ENCODE assay signal across 25 mouse cellular contexts in genomic region chr2:114235584-114235983, GRCm38 (mm10).
"Had no signal": no experiment of that assay in that cellular context is flagged by ENCODE, and none has a peak within 500 bp of the region (broad histone marks: within the 10 kb centered on the region; RNA-seq: fewer than 3 reads in every experiment).

No protein-coding gene starts in this region.

- H3K36me3 ChIP-seq: heart, embryonic 13.5 days; heart, embryonic 15.5 days; intestine, embryonic 15.5 days; limb, embryonic 13.5 days; limb, embryonic 15.5 days; liver, embryonic 12.5 days had no signal

- H3K27me3 ChIP-seq: heart, embryonic 13.5 days; heart, embryonic 15.5 days; intestine, embryonic 15.5 days; limb, embryonic 15.5 days had no signal

- ATAC-seq: inflammation-experienced regulatory T-cells, adult 6 months; intestine, embryonic 15.5 days; intestine, postnatal 0 days; liver, embryonic 12.5 days had no signal

- H3K4me1 ChIP-seq: heart, embryonic 13.5 days; heart, embryonic 15.5 days; intestine, embryonic 15.5 days; limb, embryonic 15.5 days; liver, embryonic 12.5 days had no signal

- H3K4me2 ChIP-seq: heart, embryonic 11.5 days; heart, embryonic 13.5 days; heart, embryonic 15.5 days; hindbrain, embryonic 14.5 days; intestine, embryonic 15.5 days; limb, embryonic 13.5 days; limb, embryonic 15.5 days; liver, embryonic 12.5 days had no signal

- DNase-seq: gastrocnemius, adult 2 months; gastrocnemius, postnatal 10 days; gastrocnemius, postnatal 25 days; heart, adult 2 months; heart, postnatal 14 days; heart, postnatal 4 days; kidney, adult 18-20 months; kidney, adult 8-10 months; kidney, postnatal 10 days; kidney, postnatal 25 days; kidney, postnatal 4 days; lung, adult 18-20 months had no signal

- H3K4me3 ChIP-seq: gastrocnemius, adult 2 months; heart, adult 2 months; heart, embryonic 13.5 days; heart, embryonic 15.5 days; intestine, embryonic 15.5 days; layer of hippocampus, adult 2 months; left cerebral cortex, adult 2 months; limb, embryonic 13.5 days; limb, embryonic 15.5 days; liver, embryonic 12.5 days had no signal

- H3K9me3 ChIP-seq: heart, embryonic 13.5 days; heart, embryonic 15.5 days; intestine, embryonic 15.5 days; limb, embryonic 13.5 days; limb, embryonic 15.5 days; liver, embryonic 12.5 days had no signal

- H3K9ac ChIP-seq: heart, embryonic 13.5 days; heart, embryonic 15.5 days; hindbrain, embryonic 14.5 days; intestine, embryonic 15.5 days; limb, embryonic 13.5 days; limb, embryonic 15.5 days; liver, embryonic 12.5 days; liver, embryonic 14.5 days had no signal

- H3K27ac ChIP-seq: gastrocnemius, adult 2 months; heart, adult 2 months; heart, embryonic 13.5 days; heart, embryonic 15.5 days; hindbrain, embryonic 14.5 days; intestine, embryonic 15.5 days; layer of hippocampus, adult 2 months; left cerebral cortex, adult 2 months; limb, embryonic 13.5 days; limb, embryonic 15.5 days; liver, embryonic 12.5 days; liver, embryonic 14.5 days had no signal
